Mouse (Mus musculus) colon, adult 2 months (tissue): ENCODE data around the gene Ibtk. TPM values are rescaled to one million over a fixed set of nuclear protein-coding genes. Genes with fewer than 3 reads are reported as not detected.

ENCODE experiments used
- polyA plus RNA-seq: library from polyadenylated mRNA; depleted of rRNA; stranded (reverse); fragments of >200 nt; gene quantifications from 2 replicates; pipeline ENCODE4 v1.2.3, GENCODE M21; 2012; rRNA removed

The Ibtk gene
- 4.5 and 4.8 TPM in 2 replicates for polyA plus RNA-seq

DNA sequence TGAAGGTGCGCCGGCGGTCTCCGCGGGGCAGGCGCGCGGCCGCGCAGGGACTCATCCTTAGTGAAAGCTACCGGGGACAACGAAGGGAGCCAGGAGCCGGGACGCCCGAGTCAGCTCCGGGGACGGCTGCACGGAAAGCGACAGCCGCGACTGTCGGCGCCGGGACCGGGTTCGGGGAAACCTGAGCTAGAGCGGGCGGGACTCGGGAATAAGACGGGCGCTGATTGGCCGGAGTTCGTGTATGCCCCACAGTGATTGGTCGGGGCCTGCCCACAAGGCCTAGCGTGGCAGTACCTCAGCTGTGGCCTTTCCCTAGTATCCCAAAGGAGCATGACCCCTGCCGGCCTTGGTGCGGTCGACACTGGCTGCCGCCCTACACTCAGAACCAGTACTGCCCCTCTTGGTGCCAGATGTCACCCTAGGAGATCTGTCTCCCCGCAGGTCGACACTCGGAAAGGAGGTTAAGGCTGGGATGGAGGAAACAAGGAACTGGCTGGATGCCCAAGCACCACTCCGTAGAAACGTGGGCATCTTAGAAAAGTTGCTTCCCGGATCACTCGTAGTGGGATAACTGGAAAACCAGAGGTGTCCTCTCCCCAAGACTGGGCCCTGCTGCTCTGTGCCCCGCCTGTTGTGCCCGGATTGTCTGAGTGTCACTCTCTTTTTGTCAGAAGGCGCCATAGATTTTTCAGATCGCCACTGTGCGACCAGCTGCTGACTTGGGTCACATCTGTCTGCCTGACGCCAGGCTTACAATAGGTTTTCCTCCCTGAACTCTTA lies at the start of gene Ibtk:
TSS of gene Ibtk (minus strand) at position 193 of the 780 bp plus-strand sequence.

Other genes with a start within 250 kb of the Ibtk start
- gene Tpbg, start 93.0 kb upstream of the Ibtk start, polyA plus RNA-seq: 5.7 and 5.9 TPM in 2 replicates